Mouse (Mus musculus) brain, embryonic 14.5 days (tissue): ENCODE measurements around the gene Dazap1. TPM values are rescaled to one million over a fixed set of nuclear protein-coding genes. Genes with fewer than 3 reads are reported as not detected.
A peak's percentile ranks its signal among the peaks of the same experiment; 100 is the strongest.

Experiments
- DNase-seq: peaks from one replicate; pipeline ENCODE4 v3.0.0-alpha.2; 2011; ENCODE audit warnings: low read depth
- CTCF ChIP-seq: fragments of 200-500 bp; IDR thresholded peaks from 2 replicates; pipeline ENCODE4 v1.5.1; 2012; ENCODE audit warnings: inconsistent platforms, mild to moderate bottlenecking, moderate library complexity, borderline replicate concordance; ENCODE audit not compliant: insufficient read depth, insufficient read length; ENCODE audit errors: extremely low read depth
- POLR2A ChIP-seq: fragments of 200-500 bp; IDR thresholded peaks from 2 replicates; pipeline ENCODE4 v1.6.1; 2012; ENCODE audit warnings: mild to moderate bottlenecking, inconsistent platforms, borderline replicate concordance; ENCODE audit not compliant: poor library complexity, insufficient read depth, insufficient read length, severe bottlenecking; ENCODE audit errors: extremely low read depth
- polyA plus RNA-seq: library from polyadenylated mRNA; depleted of rRNA; stranded (reverse); fragments of >200 nt; gene quantifications from 2 replicates; pipeline ENCODE4 v1.2.3, GENCODE M21; 2012; rRNA removed

The Dazap1 gene
- polyA plus RNA-seq, 1 experiment: 207 TPM

- TF ChIP-seq POLR2A (no peak), CTCF (no peak)
- no peak for DNase-seq
Observed at GRCm38 (mm10) chr10:80324120-80325037, 63.1 kb downstream of the Dazap1 start.

- DNase-seq: no peak
- TF ChIP-seq CTCF: no peak
- TF ChIP-seq POLR2A: no peak
Observed at GRCm38 (mm10) chr10:80325045-80325444, 63.8 kb downstream of the Dazap1 start.

GRCm38 (mm10) chr10:80329273-80330081 is 68.2 kb downstream of the Dazap1 start, which contains the start of the genes Pcsk4 and Reep6:
TSS of gene Pcsk4 (minus strand) at chr10:80329498.
TSS of gene Reep6 (plus strand) at chr10:80329953.
- TF ChIP-seq CTCF (no peak), POLR2A (no peak)
- DNase-seq: peak; percentile 98

- TF ChIP-seq CTCF (no peak), POLR2A (no peak)
- no peak for DNase-seq
Observed at GRCm38 (mm10) chr10:80330084-80330483, 68.8 kb downstream of the Dazap1 start.

GRCm38 (mm10) chr10:80330888-80331287 is 69.6 kb downstream of the Dazap1 start:
- no peak for TF ChIP-seq POLR2A
- no peak for TF ChIP-seq CTCF
- no peak for DNase-seq

GRCm38 (mm10) chr10:80331636-80332524 is 70.6 kb downstream of the Dazap1 start:
- TF ChIP-seq POLR2A (no peak), CTCF (no peak)
- no peak for DNase-seq

DNA sequence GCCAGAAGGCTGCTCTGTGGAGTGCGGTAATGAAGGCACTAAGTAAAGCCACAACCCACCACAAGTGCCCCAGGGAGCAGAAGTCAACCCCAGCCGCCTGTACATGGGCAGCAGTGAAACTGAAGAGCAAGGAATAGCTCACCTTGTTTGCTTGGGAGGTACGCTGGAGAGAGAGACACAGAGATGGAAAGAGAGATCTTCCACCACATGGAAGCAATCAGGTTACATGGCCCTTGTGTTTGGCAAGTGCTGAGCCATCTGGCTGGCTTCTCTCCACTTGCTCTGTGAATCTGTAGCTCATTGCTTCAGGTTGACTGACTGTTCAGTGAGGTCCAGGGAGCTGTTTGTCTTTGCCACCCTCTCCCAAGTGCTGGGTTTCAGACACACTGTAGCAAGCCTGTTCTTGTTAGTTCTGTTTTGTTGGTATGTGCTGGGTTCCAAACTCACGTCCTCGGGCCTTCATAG is 71.3 kb downstream of the Dazap1 start:
- DNase-seq: no peak
- no peak for TF ChIP-seq POLR2A
- TF ChIP-seq CTCF: no peak

GRCm38 (mm10) chr10:80336263-80336662 is 75.0 kb downstream of the Dazap1 start:
- no peak for TF ChIP-seq CTCF
- TF ChIP-seq POLR2A: no peak
- DNase-seq: no peak

Other genes with a start within 250 kb of the Dazap1 start
- 3.4 and 3.8 TPM in 2 replicates for gene Arhgap45, start 244.8 kb upstream of the Dazap1 start, polyA plus RNA-seq
- gene Polr2e, start 221.7 kb upstream of the Dazap1 start, polyA plus RNA-seq: 216 and 272 TPM in 2 replicates
- gene Gpx4, start 214.3 kb upstream of the Dazap1 start, polyA plus RNA-seq: 376 and 484 TPM in 2 replicates
- 30.2 and 31.1 TPM in 2 replicates for gene Sbno2, start 155.9 kb upstream of the Dazap1 start, polyA plus RNA-seq
- gene Stk11, start 145.7 kb upstream of the Dazap1 start, polyA plus RNA-seq: 112 and 127 TPM in 2 replicates
- gene Atp5d, start 122.9 kb upstream of the Dazap1 start, polyA plus RNA-seq: 445 and 501 TPM in 2 replicates
- 152 and 242 TPM in 2 replicates for gene Cbarp, start 120.7 kb upstream of the Dazap1 start, polyA plus RNA-seq
- gene Midn, start 113.2 kb upstream of the Dazap1 start, polyA plus RNA-seq: 177 and 213 TPM in 2 replicates
- 381 and 490 TPM in 2 replicates for gene Cirbp, start 95.5 kb upstream of the Dazap1 start, polyA plus RNA-seq
- 18.5 and 21.2 TPM in 2 replicates for gene 1600002K03Rik, start 88.5 kb upstream of the Dazap1 start, polyA plus RNA-seq
- gene Efna2, start 82.0 kb upstream of the Dazap1 start, polyA plus RNA-seq: 57.2 and 66.4 TPM in 2 replicates
- 59.1 and 61.2 TPM in 2 replicates for gene Mum1, start 35.1 kb upstream of the Dazap1 start, polyA plus RNA-seq
- 272 and 426 TPM in 2 replicates for gene Ndufs7, start 12.4 kb upstream of the Dazap1 start, polyA plus RNA-seq
- gene Gamt, start 474 bp upstream of the Dazap1 start, polyA plus RNA-seq: 15.3 and 19.8 TPM in 2 replicates
- 2,157 and 2,683 TPM in 2 replicates for gene Rps15, start 31.0 kb downstream of the Dazap1 start, polyA plus RNA-seq
- gene Apc2, start 34.5 kb downstream of the Dazap1 start, polyA plus RNA-seq: 189 and 292 TPM in 2 replicates
- gene 2310011J03Rik, start 59.1 kb downstream of the Dazap1 start, polyA plus RNA-seq: 22.5 and 32.9 TPM in 2 replicates
- gene Pcsk4, start 68.0 kb downstream of the Dazap1 start, polyA plus RNA-seq: 4.5 and 6.0 TPM in 2 replicates
- 1.7 and 4.6 TPM in 2 replicates for gene Reep6, start 68.5 kb downstream of the Dazap1 start, polyA plus RNA-seq
- 1.4 and 1.5 TPM in 2 replicates for gene Adamtsl5, start 86.9 kb downstream of the Dazap1 start, polyA plus RNA-seq
- gene Plk5, start 95.0 kb downstream of the Dazap1 start, polyA plus RNA-seq: 3.9 and 4.7 TPM in 2 replicates
- gene Mex3d, start 126.2 kb downstream of the Dazap1 start, polyA plus RNA-seq: 112 and 115 TPM in 2 replicates
- gene Mbd3, start 138.1 kb downstream of the Dazap1 start, polyA plus RNA-seq: 265 and 292 TPM in 2 replicates
- 597 and 852 TPM in 2 replicates for gene Uqcr11, start 145.3 kb downstream of the Dazap1 start, polyA plus RNA-seq
- gene Tcf3, start 172.2 kb downstream of the Dazap1 start, polyA plus RNA-seq: 128 and 138 TPM in 2 replicates
- 5.0 and 10.9 TPM in 2 replicates for gene Onecut3, start 233.3 kb downstream of the Dazap1 start, polyA plus RNA-seq